1 mouse cellular context compared by ENCODE assay signal in the genomic region with DNA sequence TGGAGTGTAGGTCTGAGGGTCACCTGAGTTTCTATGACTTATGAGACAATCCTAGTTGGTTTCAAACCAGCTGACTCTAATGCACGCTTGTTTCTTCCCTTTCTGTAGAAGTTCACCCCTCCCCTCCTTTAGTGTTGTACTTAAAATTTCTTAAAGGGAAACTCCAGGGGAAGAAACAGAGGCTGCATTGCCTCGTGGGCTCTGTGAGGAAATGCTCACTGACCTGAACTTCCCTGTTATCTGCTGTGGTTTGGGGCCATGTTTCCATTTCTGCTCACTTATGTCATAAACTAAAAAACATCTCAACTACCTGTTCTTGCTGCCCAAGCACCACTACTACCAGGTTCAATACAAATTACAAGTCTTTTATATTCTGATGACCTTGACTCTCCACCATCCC.
TF ChIP-seq lines count a peak whose summit lies in the region.

No protein-coding gene starts in this region.

TF ChIP-seq in MEL, 35 proteins besides CTCF, POLR2A, EP300 and RAD21 (continued from another document):
- TF ChIP-seq NRF1 (IDR thresholded peaks at IDR 0.05; ENCODE audit: insufficient read depth, low read depth, low read length, poor library complexity, severe bottlenecking) (no peak), MAFK (IDR thresholded peaks at IDR 0.05; ENCODE audit: borderline replicate concordance, low read depth, low read length) (peak; percentile 63; the same call in 1 of the 2 replicates), MEF2A (IDR thresholded peaks at IDR 0.05; ENCODE audit: extremely low read depth, insufficient replicate concordance, low read depth, low read length, poor library complexity, severe bottlenecking) (peak; percentile 88), HCFC1 (IDR thresholded peaks at IDR 0.05; ENCODE audit: low read depth, low read length) (0 out of 2 replicates have a peak, but pooled peaks have one; percentile 27), KAT2A (conservative IDR thresholded peaks at IDR 0.05; ENCODE audit: low read depth, low read length) (no peak), ZNF384 (IDR thresholded peaks at IDR 0.05; ENCODE audit: low read depth, low read length) (no peak), MYC (IDR thresholded peaks at IDR 0.05; ENCODE audit: low read depth, low read length) (peak; percentile 90), POLR2AphosphoS5 (IDR thresholded peaks at IDR 0.05; ENCODE audit: borderline replicate concordance, low read depth, low read length) (no peak)
TF ChIP-seq in MEL: peak in this region for 15.
